Mouse (Mus musculus): ENCODE results near the gene Ifng.

Gene Ifng

GRCm38 (mm10) chr10:118480793-118481192 is 39.9 kb downstream of the Ifng start:
- DNase-seq, result no peak

DNA sequence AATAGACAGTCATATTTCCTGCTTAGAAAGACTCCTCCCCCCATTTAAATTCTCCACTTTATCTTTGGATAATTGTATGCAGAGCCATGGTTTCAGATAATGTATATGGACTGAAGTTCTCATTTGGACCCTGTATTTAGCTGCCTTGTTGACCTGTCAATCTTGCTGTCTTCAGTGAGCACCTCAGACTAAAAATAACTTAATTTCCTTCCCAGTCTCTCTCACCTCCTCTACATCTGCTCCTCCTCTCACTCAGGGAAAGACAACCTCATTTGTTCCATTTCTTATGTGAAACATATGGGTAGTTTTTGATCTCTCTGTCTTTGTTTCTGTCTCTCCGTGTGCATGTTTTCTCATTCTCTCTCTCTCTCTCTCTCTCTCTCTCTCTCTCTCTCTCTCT is 53.3 kb downstream of the Ifng start:
- DNase-seq, result no peak

DNA sequence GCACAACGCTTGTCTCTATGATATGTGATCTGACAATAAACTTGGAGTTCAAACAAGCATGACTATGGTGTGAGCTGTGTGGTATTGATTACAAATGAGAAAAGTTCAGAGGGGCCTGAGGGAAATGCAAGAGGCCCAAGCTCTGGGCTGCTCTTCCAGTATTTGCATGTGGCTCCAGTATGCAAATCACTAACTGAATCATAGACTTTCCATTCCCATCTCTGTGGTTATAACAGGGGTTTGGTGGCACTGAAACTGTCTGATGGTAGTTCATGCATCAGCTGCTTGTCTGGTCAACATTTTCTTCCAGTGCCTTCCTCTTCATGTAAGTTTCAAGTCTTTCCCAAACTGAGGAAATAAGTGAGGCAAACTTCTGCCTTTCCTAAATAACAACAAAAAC is 54.5 kb downstream of the Ifng start:
- no peak for DNase-seq
